ENCODE assay signal across 8 mouse cellular contexts in the genomic region with DNA sequence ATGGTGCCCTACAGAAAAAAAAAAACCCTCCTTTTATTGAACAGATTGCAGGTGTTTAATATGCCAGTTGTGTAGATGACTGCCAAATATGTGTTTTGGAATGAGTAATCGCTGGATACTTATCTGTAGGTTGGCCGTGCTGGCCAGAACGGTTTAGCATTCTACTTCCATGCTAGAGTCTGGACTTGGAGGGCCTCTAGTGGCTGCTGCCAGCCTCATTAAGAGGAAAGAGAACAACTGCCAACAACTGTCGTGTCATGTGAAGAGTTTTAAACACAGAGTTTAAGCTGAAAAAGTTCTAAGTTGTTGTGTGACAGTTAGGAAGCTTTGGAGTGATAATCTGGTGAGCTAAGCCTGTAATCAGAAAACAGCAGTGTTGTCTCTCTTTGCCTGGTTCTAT. TPM values are rescaled to one million over a fixed set of nuclear protein-coding genes. Genes with fewer than 3 reads are reported as not detected.
DNase-seq lines count a peak whose midpoint lies in the region; ATAC-seq lines count a peak whose summit lies in the region.

No protein-coding gene starts in this region.

- DNase-seq in cerebellum, adult 11-12 months, result no peak
- DNase-seq in layer of hippocampus, adult 11-12 months (ENCODE audit: low spot score), result peak; percentile 12
- no peak for DNase-seq in layer of hippocampus, adult 9-10 months (ENCODE audit: low spot score)
- DNase-seq in frontal cortex, postnatal 25 days (ENCODE audit: low spot score in 2 of 2), result peak; percentile 6
- peak; percentile 71 for DNase-seq in lung, postnatal 36 days
- no peak for DNase-seq in gastrocnemius, postnatal 14 days

- ATAC-seq in cerebellum, adult (ENCODE audit: insufficient number of reproducible peaks, low FRiP score, low TSS enrichment), result peak; percentile 58
- ATAC-seq in monocyte, adult 5-6 weeks (replicated peaks; ENCODE audit: insufficient number of reproducible peaks, low FRiP score, low TSS enrichment, poor library complexity, severe bottlenecking), result no peak

- intact Hi-C loops in gastrocnemius, postnatal 14 days (cut with DNase I; ENCODE audit: low total_unique reads), result no loop called here

RNA-seq across cellular contexts. Expression of a gene that starts 38.0 kb away (rescaled TPM):
- under 1 TPM; 0.02 to 0.04 TPM for total RNA-seq in gastrocnemius, postnatal 14 days (2021)
- total RNA-seq in monocyte, adult 5-6 weeks (2017), result not detected in 3 replicates

RNA-seq across cellular contexts. Expression of a gene that starts 38.3 kb away (rescaled TPM):
- total RNA-seq in gastrocnemius, postnatal 14 days (2021), result under 1 TPM in 1 of 2 experiments, not detected in 1; 0.12 TPM
- total RNA-seq in monocyte, adult 5-6 weeks (2017), result 4.9 to 12.7 TPM (median 12.1 TPM) in 3 replicates

Comparison
In these comparisons a context has a peak if more than half of its experiments do, and no peak if none do; other contexts are left out.
1. DNase-seq: peak in layer of hippocampus, adult 11-12 months (single experiment), frontal cortex, postnatal 25 days (2 of 2) and lung, postnatal 36 days (single experiment); none in cerebellum, adult 11-12 months (single experiment), layer of hippocampus, adult 9-10 months (single experiment) and gastrocnemius, postnatal 14 days (single experiment).